Mouse (Mus musculus) kidney, adult 2 months (tissue): ENCODE data around the gene Foxo3. TPM values are rescaled to one million over a fixed set of nuclear protein-coding genes. Genes with fewer than 3 reads are reported as not detected.

Experiments
- DNase-seq: peaks from one replicate; pipeline ENCODE4 v3.0.0; 2021
- H3K27ac ChIP-seq: fragments of 200-500 bp; 2 replicates; pipeline ENCODE4 v1.5.1; 2012; ENCODE audit warnings: low read depth, low read length, control low read depth, inconsistent platforms; ENCODE audit not compliant: insufficient read depth
- H3K27me3 ChIP-seq: fragments of 200-500 bp; replicated peaks from 2 replicates; pipeline ENCODE4 v1.6.1; 2012; ENCODE audit warnings: mild to moderate bottlenecking, moderate library complexity, low read length, inconsistent platforms; ENCODE audit not compliant: control insufficient read depth, insufficient read depth
- H3K36me3 ChIP-seq: fragments of 200-500 bp; 2 replicates; pipeline ENCODE4 v1.6.1; 2012; ENCODE audit warnings: mild to moderate bottlenecking, moderate library complexity, low read length, inconsistent platforms; ENCODE audit not compliant: control insufficient read depth, insufficient read depth
- H3K4me1 ChIP-seq: fragments of 200-500 bp; 2 replicates; pipeline ENCODE4 v1.6.1; 2011; ENCODE audit warnings: low read length; ENCODE audit not compliant: control insufficient read depth, insufficient read depth
- H3K4me3 ChIP-seq: fragments of 200-500 bp; 2 replicates; pipeline ENCODE4 v1.5.1; 2011; ENCODE audit warnings: mild to moderate bottlenecking, low read depth, low read length, control low read depth; ENCODE audit not compliant: insufficient read depth
- CTCF ChIP-seq: fragments of 200-500 bp; conservative IDR thresholded peaks from 2 replicates; pipeline ENCODE4 v1.5.1; 2011; ENCODE audit warnings: low read depth, mild to moderate bottlenecking, control low read depth, low read length, moderate library complexity, mixed read lengths; ENCODE audit not compliant: insufficient read depth, insufficient read length
- POLR2A ChIP-seq: fragments of 200-500 bp; IDR thresholded peaks from one replicate; pipeline ENCODE4 v1.6.1; 2011; ENCODE audit warnings: low read depth, low read length, control low read depth
- WGBS: fragments of 180-500 bp; shearing (Covaris S2); methylation state at CpG from one replicate; pipeline ENCODE4 v1.1.7; 2018; 5-methylcytosine and 5-hydroxymethylcytosine counted together
- polyA plus RNA-seq: library from polyadenylated mRNA; depleted of rRNA; stranded (reverse); fragments of >200 nt; gene quantifications from 2 replicates; pipeline ENCODE4 v1.2.3, GENCODE M21; 2012

The Foxo3 gene
- polyA plus RNA-seq, 1 experiment, result 29.2 TPM

GRCm38 (mm10) chr10:42154727-42155126 lies 121.8 kb downstream of the Foxo3 start:
- no peaks in the 10 kb centered on the region for H3K27me3 ChIP-seq
- no peak for TF ChIP-seq POLR2A
- TF ChIP-seq CTCF, result no peak

GRCm38 (mm10) chr10:42152426-42153205 lies 123.9 kb downstream of the Foxo3 start:
- no peak for DNase-seq
- no peaks in the 10 kb centered on the region for H3K36me3 ChIP-seq
- H3K27ac ChIP-seq, result no peak overlapping the region
- 54% methylated on average over 14 of the region's 14 CpGs for WGBS
- no peaks in the 10 kb centered on the region for H3K4me1 ChIP-seq
- H3K4me3 ChIP-seq, result no peak overlapping the region
- TF ChIP-seq CTCF (no peak), POLR2A (no peak)
- no peaks in the 10 kb centered on the region for H3K27me3 ChIP-seq

More at GRCm38 (mm10) chr10:42154727-42155126, 121.8 kb downstream of the Foxo3 start:
- Histone ChIP-seq H3K4me1 (no peaks in the 10 kb centered on the region), H3K4me3 (no peak overlapping the region), H3K36me3 (no peaks in the 10 kb centered on the region), H3K27ac (no peak overlapping the region)
- WGBS, result 79% methylated on average over 2 of the region's 2 CpGs
- DNase-seq, result no peak

GRCm38 (mm10) chr10:42149767-42150166 lies 126.8 kb downstream of the Foxo3 start:
- no peak overlapping the region for H3K27ac ChIP-seq
- H3K4me1 ChIP-seq, result no peaks in the 10 kb centered on the region
- 90% methylated on average over 3 of the region's 3 CpGs for whole genome bisulfite sequencing
- H3K27me3 ChIP-seq, result no peaks in the 10 kb centered on the region
- TF ChIP-seq POLR2A (no peak), CTCF (no peak)
- no peaks in the 10 kb centered on the region for H3K36me3 ChIP-seq
- no peak for DNase-seq
- H3K4me3 ChIP-seq, result no peak overlapping the region

DNA sequence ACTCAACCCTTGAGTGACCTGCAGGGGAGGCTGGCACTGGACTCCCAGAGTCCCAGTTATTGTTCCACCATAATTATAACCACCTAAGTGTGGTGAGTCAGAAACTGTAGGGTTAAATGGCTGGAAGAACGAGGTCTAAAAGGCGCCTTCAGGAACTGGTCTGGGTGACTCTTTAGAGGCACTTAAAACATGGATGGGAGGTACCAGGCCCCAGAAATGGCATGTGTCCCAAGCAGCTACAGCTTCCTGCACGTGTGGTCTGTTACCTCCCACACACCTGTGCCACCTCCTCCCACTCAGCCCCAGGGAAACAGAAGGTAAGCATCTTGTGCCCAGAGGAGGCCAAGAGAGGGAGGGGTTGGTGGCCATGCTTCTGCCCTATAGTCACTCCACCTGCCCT lies 128.2 kb downstream of the Foxo3 start:
- H3K36me3 ChIP-seq, result no peaks in the 10 kb centered on the region
- H3K4me1 ChIP-seq, result no peaks in the 10 kb centered on the region
- DNase-seq, result no peak
- no peak overlapping the region for H3K27ac ChIP-seq
- TF ChIP-seq CTCF, result no peak
- no peak for TF ChIP-seq POLR2A
- WGBS, result 57% methylated on average over 3 of the region's 3 CpGs
- no peaks in the 10 kb centered on the region for H3K27me3 ChIP-seq
- no peak overlapping the region for H3K4me3 ChIP-seq

DNA sequence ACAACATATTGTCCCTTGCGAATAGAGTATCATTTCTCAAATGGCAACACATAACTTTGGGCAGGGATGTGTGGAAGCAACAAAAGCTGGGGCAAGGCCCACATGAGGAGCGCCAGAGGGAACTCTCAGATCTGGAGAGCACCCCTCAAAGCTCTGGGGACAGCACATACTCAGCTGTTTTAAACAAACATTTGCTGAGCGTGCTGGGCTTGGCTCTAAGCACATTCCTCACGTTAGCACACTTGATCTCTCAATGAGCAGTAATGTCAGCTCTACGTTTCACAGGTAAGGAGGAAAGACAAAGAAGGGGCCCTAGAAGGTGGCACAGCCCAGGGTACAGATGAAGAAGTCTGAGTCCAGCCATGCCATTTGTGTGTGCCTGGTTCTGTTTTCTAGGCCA lies 131.3 kb downstream of the Foxo3 start:
- TF ChIP-seq POLR2A (no peak), CTCF (no peak)
- H3K4me3 ChIP-seq, result no peak overlapping the region
- H3K4me1 ChIP-seq, result no peaks in the 10 kb centered on the region
- no peaks in the 10 kb centered on the region for H3K36me3 ChIP-seq
- WGBS, result 79% methylated on average over 5 of the region's 5 CpGs
- no peaks in the 10 kb centered on the region for H3K27me3 ChIP-seq
- H3K27ac ChIP-seq, result no peak overlapping the region
- DNase-seq, result no peak

DNA sequence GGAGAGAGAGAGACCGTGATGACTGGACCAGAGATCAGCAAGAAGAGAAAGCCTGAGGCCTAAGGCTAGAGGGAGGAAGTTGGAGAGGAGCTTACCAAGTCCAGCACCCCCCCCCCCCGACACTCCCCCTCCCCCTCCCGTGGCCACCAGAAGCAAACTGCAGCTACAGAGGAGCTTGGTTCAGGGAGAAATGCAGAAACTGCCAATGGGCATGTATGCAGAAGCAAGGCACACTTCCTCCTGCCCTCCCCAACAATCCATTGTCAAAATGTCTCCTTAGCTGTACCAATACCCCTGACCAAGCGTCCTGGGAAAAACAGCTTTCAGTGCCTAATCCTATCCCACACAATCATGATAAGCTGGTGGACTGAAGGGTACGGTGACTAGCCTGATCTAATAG lies 131.8 kb downstream of the Foxo3 start:
- no peak for DNase-seq
- TF ChIP-seq CTCF (no peak), POLR2A (no peak)
- WGBS, result 56% methylated on average over 5 of the region's 5 CpGs

GRCm38 (mm10) chr10:42144176-42144575 lies 132.4 kb downstream of the Foxo3 start:
- H3K27me3 ChIP-seq, result no peaks in the 10 kb centered on the region
- WGBS, result 43% methylated on average over 2 of the region's 2 CpGs
- H3K36me3 ChIP-seq, result no peaks in the 10 kb centered on the region
- DNase-seq, result no peak
- no peak overlapping the region for H3K4me3 ChIP-seq
- TF ChIP-seq CTCF (no peak), POLR2A (no peak)
- H3K27ac ChIP-seq, result no peak overlapping the region
- H3K4me1 ChIP-seq, result no peaks in the 10 kb centered on the region

More for the DNA sequence above, 131.8 kb downstream of the Foxo3 start:
- H3K27me3 ChIP-seq, result no peaks in the 10 kb centered on the region
- H3K36me3 ChIP-seq, result no peaks in the 10 kb centered on the region
- no peaks in the 10 kb centered on the region for H3K4me1 ChIP-seq
- no peak overlapping the region for H3K4me3 ChIP-seq
- no peak overlapping the region for H3K27ac ChIP-seq
